Mouse (Mus musculus) cerebellum, postnatal 36 days (tissue): ENCODE data around the gene Tap2.
A peak's percentile ranks its signal among the peaks of the same experiment; 100 is the strongest.

Experiments used
- DNase-seq, 2 experiments: peaks; one replicate each; pipeline ENCODE4 v3.0.0; 2021 to 2022; ENCODE audit warnings: mixed read lengths in 2 of 2

Gene Tap2

GRCm38 (mm10) chr17:34257594-34258375 is 54.5 kb downstream of the Tap2 start, which contains the start of gene H2-Ab1:
Gene H2-Ab1 (plus strand): TSS chr17:34257689.
- DNase-seq = peak; percentile 37 to 45

GRCm38 (mm10) chr17:34260551-34260950 is 57.2 kb downstream of the Tap2 start:
- no peak for DNase-seq

- peak; percentile 7 to 36 for DNase-seq
Measured at GRCm38 (mm10) chr17:34261502-34261901, 58.2 kb downstream of the Tap2 start.

- DNase-seq = peak; percentile 43 to 75
Measured at GRCm38 (mm10) chr17:34263068-34263467, 59.7 kb downstream of the Tap2 start.

GRCm38 (mm10) chr17:34263811-34264371 is 60.6 kb downstream of the Tap2 start:
- DNase-seq = no peak

- DNase-seq = no peak
Measured at GRCm38 (mm10) chr17:34264452-34265351, 61.4 kb downstream of the Tap2 start.
